Mouse (Mus musculus) CD4-positive helper T cell, adult 2 months (primary cell): ENCODE measurements around the gene Ppm1g.
A peak's percentile ranks its signal among the peaks of the same experiment; 100 is the strongest.
"Not testable (repeated sequence)": the region's sequence is repeated elsewhere in the genome, so short reads cannot be mapped to it uniquely, and the experiment has no call there.

Source experiments
- DNase-seq: peaks from one replicate; pipeline ENCODE4 v3.0.0-alpha.2; 2012; ENCODE audit warnings: low read depth, missing footprints, low spot score

The Ppm1g gene

DNA sequence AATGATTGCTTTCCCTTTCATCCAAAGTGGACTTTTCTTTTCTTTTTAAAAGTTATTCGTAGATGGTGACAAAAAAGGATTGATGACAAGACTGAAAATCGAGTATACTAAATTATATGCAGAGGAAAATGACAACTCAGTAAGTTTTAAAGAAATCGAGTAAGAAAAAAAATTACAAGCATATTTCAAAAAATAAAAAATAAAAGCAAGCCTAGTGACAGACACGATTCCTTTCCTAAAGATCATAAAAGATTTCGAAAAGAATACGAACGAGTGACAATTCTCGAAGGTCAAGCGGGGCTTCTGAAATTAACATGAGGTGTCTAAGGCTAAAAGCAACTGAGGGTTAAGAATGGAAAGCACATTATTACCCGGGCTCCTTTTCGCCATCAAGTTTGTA is 1.0 kb downstream of the Ppm1g start:
- no peak for DNase-seq

DNA sequence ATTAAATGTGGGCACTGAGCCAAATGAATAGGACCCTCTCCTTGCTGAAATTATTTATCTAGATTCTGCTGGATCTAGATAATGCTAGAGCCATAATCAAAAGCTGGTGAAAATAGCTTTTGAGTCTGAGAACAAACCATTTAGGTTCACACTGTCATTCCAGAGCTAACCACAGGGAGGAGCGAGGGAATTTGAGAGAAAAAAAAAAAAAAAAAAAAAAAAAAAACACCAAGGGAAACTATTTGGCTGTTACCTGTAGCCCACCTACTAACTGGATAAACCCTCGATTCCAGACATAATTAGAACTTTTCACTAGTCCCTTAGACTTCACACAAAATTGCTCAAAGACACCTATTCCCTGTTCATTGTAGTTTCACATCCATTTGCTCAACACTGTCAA is 1.4 kb downstream of the Ppm1g start:
- DNase-seq: peak; percentile 40

DNA sequence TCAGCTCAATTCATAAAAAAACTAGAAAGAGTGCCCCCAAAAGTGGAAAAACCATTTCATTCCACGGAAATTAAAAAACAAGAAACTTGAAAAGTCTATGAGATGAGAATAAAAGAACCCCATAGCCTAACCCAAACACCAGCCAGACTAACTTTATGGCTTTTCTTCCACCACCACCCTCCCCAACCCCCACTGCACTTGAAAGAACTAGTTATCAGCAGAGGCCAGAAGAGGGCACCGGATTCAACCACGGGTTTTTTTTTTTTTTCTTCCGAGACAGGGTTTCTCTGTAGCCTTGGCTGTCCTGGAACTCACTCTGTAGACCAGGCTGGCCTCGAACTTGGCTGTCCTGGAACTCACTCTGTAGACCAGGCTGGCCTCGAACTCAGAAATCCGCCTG is 2.2 kb downstream of the Ppm1g start:
- DNase-seq: peak; percentile 72

DNA sequence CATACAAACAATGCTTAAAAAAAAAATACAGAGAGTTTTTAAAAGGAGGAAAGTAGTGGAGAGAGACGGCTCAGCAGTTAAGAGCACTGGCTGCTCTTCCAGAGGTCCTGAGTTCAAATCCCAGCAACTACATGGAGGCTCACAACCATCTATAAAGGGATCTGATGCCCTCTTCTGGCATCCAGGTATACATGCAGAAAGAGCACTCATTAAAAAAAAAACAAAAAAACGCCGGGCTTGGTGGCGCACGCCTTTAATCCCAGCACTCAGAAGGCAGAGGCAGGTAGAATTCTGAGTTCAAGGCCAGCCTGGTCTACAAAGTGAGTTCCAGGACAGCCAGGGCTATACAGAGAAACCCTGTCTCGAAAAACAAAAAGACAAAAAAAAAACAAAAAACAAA is 3.9 kb downstream of the Ppm1g start:
- not testable (repeated sequence) for DNase-seq

DNA sequence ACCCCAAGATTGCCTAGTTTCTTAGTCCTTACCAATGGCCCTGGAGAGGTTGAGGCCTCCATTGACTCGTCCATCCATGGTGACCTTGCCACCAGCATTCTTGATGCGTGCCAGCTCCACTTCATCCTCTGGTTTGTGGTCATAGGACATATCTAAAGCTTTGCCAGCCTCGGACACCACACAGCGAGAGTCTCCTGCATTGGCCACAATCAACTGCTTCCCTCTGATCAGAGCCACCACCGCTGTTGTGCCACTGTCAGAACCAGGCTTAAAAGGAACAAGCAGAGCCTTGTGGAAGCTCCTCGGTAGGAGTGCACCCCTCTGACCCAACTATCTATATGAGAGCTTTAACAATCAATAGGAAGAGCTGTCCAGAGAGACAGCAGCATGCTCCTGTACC is 16.1 kb downstream of the Ppm1g start:
- no peak for DNase-seq

DNA sequence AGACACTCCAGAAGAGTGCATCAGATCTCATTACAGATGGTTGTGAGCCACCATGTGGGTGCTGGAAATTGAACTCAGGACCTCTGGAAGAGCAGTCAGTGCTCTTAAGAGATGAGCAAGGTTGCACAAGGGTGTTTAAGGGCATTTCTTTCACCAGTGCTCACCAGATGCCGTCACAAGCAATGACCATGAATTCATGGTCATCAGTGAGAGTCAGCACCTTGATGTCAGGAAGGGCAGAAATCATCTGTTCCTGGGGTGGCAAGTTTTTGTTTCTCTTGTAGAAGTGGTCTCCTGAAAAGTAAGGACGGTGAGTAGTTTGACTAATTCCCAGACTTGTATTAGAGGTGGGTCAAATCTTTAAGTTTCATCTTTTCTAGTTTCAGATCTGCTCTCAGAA is 16.6 kb downstream of the Ppm1g start:
- no peak for DNase-seq

DNA sequence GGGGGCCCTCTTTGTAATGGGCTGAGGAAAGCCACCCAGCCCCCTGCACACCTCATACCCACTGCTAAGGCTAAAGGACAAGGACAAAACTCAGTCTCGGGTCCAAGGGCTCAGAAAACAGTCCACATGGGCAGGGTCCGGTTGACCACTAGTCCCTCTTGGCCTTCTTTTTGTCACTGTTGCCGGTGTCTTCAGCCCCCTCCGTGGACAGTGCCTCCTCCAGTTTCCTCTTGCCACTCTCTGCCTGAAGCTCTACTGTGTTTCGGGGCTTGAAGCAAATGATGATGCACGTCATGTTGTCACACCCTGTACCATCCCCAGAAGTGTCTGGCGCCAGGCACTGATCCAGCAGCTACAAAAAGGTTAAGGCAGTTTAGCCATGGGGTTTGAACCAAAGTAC is 17.6 kb downstream of the Ppm1g start:
- DNase-seq: no peak

DNA sequence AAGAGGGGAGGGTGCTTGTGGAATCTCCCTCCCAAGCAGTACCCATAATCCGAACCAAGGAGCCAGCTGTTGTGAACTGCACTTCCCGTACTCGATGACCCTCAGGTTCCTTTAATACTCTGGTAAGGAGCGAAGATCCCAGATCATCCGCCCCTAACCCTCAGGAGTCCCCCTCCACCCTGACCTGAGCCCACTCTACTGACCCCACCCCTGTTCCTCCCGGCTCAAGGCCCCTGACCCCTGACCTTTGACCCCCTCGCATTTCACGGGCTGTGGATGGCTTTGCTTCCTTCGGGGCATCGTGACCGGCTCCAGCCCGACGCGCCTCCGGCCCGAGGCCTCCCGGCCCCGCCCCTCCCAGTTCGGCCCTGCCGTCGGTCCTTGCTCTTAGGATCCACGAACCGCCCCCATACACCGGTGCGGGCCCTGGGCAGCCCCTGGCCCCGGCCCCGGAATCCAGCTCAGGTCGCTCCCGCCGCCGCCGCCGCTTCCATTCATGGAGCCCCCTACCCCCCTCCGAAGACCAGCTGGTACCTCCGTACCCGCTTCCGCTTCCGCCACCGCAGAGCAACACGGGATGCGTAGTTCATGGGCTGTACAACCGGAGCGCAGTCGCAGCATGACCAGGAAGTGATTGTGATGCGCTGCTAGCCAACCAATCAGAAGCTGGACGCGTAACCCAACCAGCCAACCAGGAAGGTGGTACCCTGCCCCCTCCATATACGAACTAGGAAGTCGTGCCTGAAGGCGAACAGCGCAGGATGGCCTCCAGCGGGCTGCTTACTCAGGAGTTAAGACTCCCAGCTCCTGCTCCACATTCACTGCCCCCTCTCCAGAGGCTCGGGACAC is 18.5 kb downstream of the Ppm1g start, which contains the start of gene Zfp513:
TSS of gene Zfp513 (minus strand) at position 562 of the 849 bp plus-strand sequence.
- DNase-seq: peak; percentile 99

DNA sequence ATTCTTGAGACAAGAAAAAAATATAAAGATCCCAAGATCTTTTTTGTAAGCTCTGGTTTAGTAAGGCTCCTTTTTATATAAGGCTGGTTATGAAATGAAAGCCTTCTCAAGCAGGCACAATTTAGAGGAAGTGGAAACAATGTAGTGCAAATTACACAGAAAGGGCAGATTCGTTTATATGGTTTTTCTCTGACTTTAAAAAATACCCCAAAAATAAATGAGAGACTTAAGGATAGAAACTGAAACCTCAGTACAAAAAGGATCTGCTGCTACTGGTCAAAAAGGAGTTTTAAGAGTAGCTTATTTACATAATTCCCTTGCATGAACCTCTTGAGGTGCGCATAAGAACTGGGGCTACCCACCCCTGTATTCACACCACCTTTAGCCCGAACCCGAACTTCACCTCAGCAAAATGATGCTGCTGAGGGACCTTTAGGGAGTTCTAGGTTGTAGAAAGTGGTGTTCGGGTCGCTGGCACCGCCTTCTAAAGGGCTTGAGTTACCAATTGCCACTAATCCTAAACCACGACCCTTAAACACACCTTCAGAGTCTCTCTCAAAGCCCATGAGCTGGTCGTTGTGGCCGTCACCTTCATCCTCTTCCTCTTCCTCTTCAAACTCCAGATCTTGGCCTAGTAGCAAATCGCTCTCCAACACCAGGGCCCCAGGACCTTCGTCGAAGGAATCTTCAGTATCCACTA is 19.3 kb downstream of the Ppm1g start:
- peak; percentile 34 for DNase-seq

DNA sequence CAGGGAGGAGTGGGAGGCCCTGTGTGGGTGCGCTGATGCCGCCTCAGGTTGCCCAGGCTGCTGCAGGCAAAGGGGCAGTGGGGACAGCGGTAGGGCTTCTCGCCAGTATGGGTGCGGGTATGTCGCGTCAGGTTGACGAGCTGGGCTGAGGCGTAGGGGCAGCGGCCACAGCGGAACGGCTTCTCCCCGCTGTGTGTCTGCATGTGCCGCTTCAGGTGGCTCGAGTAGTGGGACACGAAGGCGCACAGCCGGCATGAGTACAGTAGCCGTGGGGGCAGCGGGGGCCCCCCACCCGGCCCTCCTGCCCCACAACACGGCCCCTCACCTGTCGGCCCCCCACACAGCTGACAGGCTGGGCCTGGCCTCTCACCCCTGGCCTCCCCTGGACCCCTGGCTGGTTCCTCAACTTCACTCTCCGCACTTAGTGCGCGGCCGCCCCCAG is 20.1 kb downstream of the Ppm1g start:
- no peak for DNase-seq

DNA sequence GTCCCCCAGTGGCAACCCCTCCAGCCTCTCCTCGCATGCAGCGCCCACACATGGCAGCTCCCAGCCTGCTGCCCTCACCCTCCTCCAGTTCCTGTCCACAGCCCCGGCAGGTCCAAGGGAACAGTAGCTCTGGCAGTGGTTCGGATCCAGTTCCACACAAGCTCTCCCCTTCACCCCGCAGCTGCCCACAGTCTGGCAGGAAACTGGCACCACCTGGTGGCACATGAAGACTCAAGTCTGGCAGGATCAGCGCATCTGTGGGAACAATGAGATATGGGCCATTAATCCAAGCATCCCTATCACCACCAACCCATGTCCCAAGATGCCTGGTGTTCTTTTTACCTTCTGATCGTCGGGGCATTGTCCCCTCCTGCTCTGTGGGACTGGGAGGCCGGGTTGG is 20.6 kb downstream of the Ppm1g start:
- DNase-seq: no peak

DNA sequence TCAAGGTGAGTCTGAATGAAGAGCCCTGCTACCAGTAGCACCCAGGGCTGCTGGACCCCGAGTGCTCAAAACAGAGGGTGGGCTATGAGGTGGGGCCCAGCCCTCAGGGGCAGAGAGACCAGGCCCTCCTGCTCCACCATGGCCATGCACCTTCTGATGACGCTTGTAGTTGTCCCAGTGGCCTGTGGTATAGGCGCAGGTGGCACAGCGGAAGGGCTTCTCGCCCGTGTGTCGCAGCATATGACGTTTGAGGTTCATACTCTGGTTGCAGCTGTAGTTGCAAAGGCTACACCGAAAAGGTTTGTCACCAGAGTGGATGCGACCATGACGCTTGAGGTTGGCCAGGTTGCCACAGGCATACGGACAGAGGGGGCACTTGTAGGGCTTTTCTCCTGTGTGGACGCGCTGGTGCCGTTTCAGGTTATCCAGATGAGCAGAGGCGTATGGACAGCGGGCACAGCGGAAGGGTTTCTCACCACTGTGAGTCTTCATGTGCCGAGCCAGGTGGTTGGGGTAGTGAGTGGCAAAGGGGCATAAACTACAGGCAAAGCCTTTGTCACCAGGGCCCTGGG is 21.1 kb downstream of the Ppm1g start:
- no peak for DNase-seq

DNA sequence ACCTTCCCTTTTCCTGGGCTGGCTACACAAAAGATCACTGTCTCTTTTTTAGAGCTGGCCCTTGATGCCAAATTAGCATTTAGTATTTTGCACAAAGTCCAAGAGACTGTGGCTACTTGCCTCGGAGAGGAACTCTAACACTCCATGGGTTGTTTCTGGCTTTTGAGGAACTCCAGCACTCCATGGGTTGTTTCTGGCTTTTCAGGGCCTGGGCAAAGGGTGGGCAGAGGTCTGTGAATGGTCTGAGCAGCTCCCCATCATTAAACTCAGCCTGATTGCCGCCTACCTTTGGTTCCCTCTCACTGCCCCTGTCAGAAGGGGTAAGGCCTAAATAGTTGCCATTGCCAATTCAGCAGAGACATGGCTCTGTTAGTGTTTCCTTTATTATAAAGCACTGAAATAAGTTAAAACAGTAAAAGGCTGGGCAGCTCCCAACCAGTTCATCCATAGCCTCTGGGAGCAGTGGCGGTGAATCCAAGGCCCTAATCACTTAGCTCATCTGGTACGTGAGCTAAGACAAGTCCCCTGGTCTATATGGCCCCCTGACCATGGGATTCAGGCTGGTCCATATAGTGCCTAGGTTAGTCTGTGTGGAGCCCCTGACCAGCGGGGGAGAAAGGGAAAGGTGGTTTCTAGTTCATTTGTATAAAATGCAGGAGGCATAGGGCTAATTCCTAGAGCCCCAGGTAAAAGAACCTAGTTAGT is 21.7 kb downstream of the Ppm1g start:
- no peak for DNase-seq

DNA sequence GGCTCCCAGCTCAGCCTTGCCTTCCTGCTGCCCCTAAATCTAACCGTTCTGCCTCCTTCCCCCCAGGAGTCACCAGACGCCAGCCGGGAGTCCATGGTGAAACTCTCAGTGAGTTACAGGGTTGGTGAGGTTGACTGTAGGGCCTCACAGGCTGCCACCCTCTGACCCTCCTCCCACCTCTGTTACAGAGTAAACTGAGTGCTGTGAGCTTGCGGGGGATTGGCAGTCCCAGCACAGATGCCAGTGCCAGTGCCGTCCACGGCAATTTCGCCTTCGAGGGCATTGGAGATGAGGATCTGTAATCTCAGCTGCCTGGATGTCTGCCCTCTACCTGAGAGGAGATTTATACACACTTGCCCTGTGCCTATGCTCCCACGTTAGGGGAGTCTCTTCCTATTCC is 22.3 kb downstream of the Ppm1g start:
- DNase-seq: no peak

DNA sequence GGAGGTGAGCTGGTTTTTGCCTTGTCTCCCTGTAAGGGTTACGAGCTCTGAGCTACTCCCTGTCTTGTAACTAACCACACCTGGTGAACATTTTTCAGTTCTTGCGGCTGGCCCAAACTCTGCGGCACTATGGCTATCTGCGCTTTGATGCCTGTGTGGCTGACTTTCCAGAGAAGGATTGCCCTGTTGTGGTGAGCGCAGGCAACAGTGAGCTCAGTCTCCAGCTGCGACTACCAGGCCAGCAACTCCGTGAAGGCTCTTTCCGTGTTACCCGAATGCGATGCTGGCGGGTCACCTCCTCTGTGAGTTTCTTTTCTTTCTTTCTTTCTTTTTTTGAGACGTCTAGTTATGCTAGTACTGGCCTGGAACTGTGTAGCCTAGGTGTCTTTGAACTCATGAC is 23.4 kb downstream of the Ppm1g start:
- DNase-seq: no peak

DNA sequence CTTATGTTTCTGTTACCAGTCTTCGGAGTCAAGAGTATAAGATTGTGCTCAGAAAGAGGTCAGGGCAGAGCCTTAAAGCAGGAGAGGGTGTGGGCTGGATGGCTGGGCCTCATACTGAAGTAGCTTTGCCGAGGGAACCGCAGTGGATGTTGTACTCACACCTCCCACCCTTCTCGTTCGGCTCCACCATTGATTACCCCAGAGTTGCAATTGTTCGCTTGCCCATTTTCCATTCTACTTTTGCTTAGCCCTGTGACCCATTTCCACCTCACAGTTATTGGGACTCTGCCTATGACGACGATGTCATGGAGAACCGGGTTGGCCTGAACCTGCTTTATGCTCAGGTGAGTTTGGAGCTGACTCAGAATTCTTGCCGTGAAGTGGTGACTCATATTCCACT is 24.3 kb downstream of the Ppm1g start:
- DNase-seq: no peak

DNA sequence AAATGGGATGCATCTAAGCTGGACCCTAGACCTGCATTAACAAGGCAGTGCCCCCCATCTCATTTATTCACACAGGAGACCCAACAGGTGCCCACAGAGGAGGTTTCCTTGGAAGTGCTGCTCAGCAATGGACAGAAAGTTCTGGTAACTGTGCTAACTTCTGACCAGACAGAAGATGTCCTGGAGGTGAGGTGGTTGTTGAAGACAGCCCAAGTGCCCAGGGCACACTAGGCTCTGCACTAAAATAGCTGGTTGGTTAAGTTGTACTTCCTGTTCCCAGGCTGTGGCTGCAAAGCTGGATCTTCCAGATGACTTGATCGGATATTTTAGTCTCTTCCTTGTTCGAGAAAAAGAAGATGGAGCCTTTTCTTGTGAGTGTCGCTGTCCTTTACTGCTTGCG is 24.8 kb downstream of the Ppm1g start:
- DNase-seq: no peak

DNA sequence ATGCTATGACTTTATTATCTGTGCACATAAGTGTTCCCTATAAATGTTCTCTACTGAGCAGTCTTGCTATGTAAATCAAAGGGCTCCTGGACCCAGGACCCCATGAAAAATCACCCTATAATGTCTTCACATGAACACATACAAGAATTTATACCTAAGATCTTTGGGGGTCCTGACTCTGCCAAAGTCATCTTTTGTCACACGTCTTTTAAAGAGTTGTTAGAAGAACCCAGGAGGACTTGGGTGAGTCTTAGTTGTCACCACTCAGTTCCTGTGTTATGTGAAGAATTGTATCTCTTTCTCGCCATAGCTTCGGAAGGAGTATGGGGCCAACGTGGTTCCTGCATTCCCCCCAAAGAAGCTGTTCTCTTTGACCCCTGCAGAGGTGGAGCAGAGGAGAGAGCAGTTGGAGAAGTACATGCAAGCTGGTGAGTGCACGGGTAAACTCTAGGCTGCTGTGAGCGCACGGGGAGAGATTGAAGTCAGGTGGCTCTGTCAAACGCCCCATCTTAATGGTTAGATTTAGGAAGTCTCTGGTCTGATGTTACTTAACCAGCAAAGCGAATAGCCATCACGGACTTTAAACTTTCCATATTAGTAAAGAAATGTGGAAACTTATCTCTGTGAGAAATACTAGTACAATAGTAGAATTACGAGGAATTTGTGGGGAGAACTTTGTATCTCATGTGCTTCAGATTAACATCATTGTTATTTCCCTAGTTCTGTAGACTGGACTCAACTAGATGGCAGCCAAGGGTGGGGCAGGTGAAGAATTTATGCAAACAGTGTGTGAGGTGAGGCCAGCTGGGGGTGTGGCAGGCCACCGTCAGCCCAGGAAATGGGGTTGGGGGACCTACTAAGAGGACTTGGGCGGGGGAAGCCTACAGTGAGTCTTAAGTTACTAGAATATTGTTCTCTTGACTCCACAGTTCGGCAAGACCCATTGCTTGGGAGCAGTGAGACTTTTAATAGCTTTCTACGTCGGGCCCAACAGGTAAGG is 25.7 kb downstream of the Ppm1g start:
- DNase-seq: no peak

DNA sequence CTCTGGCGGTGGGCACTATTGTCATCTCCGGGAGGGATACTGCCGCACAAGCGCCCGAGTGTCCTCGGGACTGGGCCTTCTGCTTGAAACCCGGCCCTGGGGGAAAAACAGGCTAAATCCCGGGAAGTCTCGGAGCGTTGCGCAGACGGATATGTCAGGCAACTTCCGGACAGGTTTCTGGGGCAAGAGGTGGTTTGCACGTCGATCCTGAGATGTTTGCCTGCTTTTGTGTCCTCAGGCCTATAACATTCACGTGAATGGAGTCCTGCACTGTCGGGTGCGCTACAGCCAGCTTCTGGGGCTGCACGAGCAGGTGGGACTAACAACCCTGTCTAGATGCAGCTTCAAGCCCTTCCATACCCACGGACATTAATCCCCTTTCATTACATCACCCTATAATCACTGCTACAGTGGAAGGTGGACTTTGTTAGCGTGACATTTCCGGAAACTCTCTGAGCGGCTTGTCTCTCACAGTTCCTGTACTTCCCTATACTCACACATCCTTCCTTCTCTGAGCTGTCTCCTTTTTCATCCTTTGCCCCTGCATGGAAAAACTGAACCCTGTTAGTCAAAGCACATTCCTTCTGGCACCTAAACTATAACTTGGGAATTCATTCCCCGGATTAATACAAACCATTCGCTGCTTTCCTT is 26.7 kb downstream of the Ppm1g start:
- DNase-seq: no peak

DNA sequence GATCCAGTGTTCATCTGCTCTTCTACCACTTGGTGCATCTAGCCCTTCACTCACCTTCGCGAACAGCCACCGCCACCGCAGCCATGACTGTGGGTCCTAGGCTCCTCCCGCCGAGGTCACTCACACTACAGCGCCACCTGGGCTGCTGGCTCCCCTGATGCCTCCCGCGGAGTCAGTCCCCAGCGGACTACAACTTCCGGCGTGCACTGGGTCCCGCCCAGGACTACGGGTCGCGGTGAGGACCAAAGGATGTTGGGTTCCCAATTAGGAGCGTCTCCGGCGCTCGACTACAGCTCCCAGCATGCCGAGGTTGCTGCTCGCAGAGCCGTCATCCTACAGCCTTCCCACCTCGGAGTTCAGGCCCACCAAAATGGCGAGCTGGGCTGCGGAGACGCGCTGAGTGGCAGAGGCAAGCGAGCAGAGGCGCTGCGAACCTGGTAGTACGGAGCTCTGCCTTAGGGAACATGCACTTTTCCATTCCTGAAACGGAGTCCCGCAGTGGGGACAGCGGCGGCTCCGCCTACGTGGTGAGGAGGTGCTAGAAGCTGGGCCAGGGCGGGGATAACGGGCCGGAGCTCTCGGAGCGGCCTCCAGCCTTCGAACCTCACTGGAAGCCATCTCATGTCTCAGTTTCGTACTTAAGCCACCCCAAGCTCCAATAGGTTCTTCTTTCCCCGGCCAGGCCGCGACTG is 27.4 kb downstream of the Ppm1g start, which contains the start of the genes Snx17 and Eif2b4:
TSS of gene Snx17 (plus strand) at position 289 of the 692 bp plus-strand sequence.
TSS of gene Eif2b4 (minus strand) at position 492 of the 692 bp plus-strand sequence.
- peak; percentile 99 for DNase-seq
